Mouse (Mus musculus) T-helper 1 cell (primary cell): ENCODE results near the gene Tead3.

ENCODE experiments used
- in situ Hi-C: fragments of 300-600 bp; cut with MboI, MseI; formaldehyde crosslinking; loops from one replicate; pipeline ENCODE4 v1.15.1; 2025; ENCODE audit warnings: high pct_unique_total_duplicates

Gene Tead3

DNA sequence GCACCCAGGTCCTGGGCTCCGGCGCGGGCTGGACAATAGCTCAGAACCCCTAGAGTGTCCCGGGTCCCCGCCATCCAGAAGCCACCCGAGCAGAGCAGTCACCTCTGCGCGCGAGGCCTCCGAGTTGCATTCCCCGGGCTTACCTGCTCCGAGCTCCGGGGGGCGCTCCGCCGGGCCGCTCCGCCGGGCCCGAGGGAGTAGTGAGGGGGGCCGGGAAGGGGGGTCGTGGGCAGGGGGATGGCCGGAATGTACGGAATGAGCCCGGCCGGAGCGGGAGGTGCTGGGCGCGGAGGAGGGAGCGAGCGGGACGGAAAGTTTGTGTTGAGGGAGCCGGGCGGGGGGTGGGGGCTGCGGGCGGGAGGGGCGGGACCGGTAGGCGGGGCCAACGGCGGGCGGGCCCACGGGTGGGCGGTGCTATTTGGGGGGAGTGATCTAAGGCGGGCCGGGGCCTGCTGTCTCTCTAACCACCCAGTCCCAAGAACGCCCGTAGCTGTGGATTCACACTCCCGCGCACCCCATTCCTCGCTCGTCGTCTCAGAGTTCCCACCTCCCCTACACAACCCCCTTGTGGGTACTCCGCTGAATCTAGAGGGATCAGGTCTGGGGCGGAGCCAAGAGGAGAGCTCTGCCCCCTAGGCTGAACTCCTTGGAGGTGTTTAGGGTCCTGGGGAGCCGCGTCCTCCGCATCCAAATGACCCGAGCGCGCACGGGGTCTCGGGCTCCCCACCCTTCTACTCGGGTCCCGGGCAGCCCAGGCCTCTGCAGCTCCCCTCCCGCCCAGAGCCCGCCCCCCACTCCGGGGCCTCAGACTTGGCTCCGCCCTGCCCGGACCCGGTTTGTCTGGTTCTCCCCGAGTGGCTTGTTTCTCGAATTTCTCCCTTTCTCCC lies at the start of gene Tead3:
Gene Tead3 (minus strand): TSS at position 352 of the 887 bp plus-strand sequence.
- in situ Hi-C loops = no loop called here

DNA sequence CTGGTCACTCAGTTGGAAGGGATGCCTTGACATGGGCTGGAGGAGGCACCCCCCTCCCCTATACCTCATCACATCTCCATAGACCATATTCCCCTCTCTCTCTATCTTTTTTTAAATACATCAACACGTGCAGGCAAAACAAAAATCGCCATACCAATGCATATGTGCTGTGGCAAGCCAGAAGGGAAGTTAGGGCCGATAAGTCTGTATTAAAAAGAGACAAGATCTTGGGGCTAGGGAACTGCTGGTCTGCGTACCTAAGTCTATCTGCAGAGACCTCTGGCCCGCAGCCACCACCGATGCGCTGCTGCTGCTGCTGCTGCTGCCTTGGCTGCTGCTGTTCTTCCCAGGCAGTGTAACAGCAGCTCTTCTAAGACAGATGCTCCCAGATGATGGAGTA lies 44.4 kb upstream of the Tead3 start:
- in situ Hi-C loops = no loop called here

- in situ Hi-C loops = no loop called here
These were observed 43.6 kb upstream of the Tead3 start for GRCm38 (mm10) chr17:28394051-28394765.

- in situ Hi-C loops = no loop called here
These were observed 41.2 kb upstream of the Tead3 start for GRCm38 (mm10) chr17:28391568-28392432.

GRCm38 (mm10) chr17:28388534-28388933 lies 37.9 kb upstream of the Tead3 start:
- in situ Hi-C loops = loop anchor here (5.0 kb wide), 1 partner anchor 149 kb away; no protein-coding TSS in a partner anchor

GRCm38 (mm10) chr17:28386150-28386905 lies 35.7 kb upstream of the Tead3 start:
- in situ Hi-C loops = loop anchor here (5.0 kb wide), 1 partner anchor 151 kb away; no protein-coding TSS in a partner anchor

- in situ Hi-C loops = no loop called here
These were observed 33.7 kb upstream of the Tead3 start for GRCm38 (mm10) chr17:28384298-28384697.

DNA sequence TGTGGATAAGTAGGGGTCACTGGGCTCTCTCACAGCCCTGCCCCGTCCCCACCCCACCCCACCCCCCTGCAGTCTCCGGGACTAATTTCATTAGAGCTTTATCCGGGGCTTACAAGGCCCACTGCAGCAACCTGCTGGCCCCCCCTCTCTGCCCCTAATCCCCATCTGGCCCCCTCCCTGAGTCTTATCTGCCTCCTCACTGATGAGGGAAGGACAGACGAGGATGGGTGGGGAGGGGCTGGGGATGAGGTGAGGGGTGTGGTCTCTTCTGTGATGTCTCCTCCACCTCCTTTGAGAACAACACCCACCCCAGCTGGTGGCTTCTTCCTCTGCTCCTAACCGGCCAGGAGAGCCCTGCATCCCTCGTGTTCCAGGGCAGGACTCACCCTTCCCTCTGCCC lies 29.6 kb upstream of the Tead3 start:
- in situ Hi-C loops = no loop called here

DNA sequence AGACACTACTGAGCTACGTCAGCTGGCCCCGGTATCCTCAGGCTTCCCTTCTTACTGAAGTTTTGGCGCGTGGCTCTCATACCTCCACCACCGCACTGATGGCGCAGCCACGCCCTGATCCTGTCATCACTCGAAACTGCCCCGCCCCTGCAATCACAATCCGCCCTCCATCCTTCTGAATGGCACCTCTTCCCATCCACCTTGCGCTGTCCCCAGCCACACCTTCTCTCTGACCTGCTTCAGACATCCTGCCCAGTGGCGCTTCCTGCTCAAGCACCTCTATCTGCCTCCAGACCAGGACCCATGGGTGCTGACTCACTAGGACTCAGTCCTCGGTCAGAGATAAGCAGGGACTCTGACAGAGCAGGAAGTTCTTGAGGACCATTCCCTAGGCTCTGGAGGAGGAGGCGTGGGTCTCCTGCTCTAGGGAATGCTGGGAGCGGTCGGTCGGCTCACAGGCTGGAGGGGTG lies 25.0 kb upstream of the Tead3 start:
- in situ Hi-C loops = loop anchor here (5.0 kb wide), 1 partner anchor 98 kb away; no protein-coding TSS in a partner anchor

GRCm38 (mm10) chr17:28374494-28374893 lies 23.9 kb upstream of the Tead3 start:
- in situ Hi-C loops = no loop called here

- in situ Hi-C loops = no loop called here
These were observed 23.2 kb upstream of the Tead3 start for GRCm38 (mm10) chr17:28373821-28374220.

- in situ Hi-C loops = no loop called here
These were observed 21.3 kb upstream of the Tead3 start for GRCm38 (mm10) chr17:28371941-28372340.

- in situ Hi-C loops = no loop called here
These were observed 20.7 kb upstream of the Tead3 start for GRCm38 (mm10) chr17:28371286-28371685.

DNA sequence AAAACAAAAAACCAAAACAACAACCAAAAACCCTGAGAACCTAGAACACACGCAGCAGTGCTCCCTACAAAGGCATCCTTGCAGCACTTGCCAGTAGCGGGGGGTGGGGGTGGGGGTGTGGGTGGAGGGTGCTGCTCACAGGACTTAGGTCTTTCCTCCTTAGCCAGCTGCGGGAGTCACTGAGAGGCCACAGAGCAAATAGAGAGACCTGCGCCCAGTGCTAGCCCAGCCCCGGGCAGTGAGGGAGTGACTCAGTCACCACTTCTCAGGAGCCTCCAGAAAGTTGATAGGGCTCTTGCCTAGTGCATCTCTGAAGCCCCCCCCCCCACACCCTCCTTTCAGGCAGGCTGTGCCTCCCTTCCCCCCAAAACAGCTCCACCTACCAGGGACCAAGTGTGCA lies 18.4 kb upstream of the Tead3 start:
- in situ Hi-C loops = no loop called here

DNA sequence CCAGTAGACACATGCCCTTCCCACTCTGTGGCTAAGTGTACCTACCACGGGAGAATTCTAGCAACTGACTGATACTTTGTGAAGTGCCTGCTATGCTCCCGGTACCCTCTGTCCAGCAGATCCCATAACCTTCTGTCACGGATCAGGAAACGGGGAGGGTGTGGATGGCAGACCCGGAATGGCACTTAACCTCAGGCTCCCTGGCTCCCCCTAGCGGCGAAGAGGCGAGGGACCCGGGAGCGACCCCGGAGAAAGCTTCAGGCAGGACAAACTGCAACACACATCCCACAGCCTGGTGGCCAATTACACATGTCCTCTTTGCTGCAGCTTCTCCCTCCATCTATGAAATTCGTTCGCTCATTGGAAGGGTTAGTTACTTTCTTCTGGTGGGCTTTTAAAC lies 17.8 kb upstream of the Tead3 start:
- in situ Hi-C loops = no loop called here

DNA sequence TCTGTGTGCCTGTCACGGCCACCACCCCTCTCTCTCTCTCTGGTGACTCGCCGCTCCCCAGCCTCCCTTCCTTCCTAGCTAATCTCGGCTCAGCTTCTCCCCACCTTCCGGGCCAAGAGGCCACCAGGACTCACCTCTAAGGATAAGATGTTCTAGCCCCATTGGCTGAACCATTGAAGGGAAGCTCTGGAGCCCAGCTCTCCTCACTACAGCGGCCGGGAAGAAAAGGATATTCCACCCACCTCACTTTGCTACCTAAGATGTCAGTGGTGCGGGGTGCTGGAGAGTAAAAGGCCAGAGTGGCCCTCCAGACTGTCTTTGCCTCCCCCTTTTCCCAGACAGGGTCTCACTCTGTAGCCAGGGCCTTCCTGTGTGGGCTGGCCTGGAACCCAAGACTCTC lies 14.5 kb upstream of the Tead3 start, which contains the start of gene Tulp1:
Gene Tulp1 (minus strand): TSS at position 101 of the 400 bp plus-strand sequence.
- in situ Hi-C loops = no loop called here

DNA sequence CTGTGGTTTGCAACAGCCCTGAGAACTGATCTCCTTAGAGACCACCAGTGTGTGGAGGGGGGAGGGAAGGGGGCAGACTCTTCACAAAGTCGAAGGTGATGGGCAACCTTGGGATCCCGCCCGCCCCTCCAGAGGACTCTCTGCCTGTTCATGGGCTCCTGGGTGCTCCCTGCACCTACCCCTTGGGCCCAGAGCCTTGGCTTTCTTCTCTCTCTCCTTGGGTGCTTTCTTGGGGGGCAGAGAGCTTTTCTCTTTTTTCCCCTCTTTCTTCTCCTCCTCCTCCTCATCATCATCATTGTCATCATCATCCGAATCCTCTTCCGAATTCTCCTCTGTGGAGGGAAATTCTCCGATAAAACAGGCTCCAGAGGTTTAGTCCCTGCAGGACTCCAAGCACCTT lies 12.9 kb upstream of the Tead3 start:
- in situ Hi-C loops = no loop called here

DNA sequence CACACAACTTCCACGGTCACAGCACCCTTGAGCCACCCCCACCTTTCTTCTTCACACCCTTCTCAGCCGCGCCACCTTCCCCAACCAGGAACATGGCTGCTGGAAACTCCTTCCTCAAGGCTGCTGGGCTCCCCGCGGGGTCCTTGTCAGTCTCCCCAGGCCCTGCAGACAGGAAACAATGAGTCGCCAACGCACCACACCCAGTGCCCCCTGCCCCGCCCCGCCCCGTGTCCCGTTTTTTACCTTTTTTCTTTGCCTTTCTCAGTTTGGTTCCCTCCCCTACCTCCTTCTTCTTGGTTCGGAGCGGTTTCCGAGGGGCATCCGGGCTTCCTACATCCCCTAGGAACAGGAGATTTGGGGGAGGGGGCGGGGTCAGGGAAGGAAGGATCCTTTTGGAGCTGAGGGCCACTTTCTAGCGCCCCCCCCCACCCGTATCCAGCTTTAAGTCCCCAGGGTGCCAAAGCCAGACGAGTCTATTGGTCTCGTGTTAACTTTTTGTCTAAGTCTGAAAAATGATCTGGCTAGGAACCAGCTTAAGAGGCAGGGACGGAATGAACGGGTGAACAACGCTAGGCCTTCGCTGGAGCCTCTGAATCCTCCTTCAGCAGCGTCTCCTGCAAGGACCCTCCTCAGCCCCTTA lies 12.2 kb upstream of the Tead3 start:
- in situ Hi-C loops = no loop called here

DNA sequence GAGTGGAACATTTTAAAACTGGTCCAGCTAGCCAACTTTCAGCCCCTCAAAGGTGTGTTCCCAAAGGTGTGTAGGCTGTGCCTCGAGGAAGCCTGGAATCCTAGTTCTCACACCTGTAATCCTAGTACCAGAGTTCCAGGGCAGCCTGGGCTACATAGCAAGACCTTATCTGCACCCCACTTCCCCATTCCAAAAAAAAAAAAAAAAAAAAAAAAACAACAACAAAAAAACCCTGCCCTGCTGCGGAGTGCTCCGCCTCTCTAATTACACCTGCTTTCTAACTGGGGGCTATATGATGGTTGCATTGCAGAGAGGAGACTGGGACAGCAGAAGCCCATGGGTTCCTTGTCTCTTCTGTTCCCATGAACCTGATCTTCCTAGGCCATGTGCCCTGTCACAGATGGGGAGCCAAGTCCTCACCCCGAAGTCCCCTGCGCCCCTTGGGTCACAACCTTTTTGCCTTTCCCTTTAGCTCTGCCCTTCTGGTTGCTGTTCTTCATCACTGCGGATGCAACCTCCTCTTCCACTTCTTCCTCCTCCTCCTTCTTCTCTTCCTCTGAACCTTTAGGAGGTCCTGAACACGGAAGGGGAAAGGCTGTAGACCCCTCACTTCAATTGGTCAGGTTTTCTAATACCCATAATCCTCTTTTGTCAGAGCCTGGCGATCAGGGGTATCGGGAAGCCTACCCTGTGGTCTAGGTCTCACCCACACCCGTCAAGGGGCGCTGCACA lies 11.5 kb upstream of the Tead3 start:
- in situ Hi-C loops = no loop called here
